Mouse (Mus musculus) megakaryocyte, embryonic 14.5 days (primary cell): ENCODE data around the gene 3110009E18Rik.

Experiments
- FLI1 ChIP-seq: IDR thresholded peaks from 2 replicates; pipeline ENCODE4 v1.6.1; 2012; ENCODE audit warnings: low read length, inconsistent platforms, mixed read lengths
- GATA1 ChIP-seq: IDR thresholded peaks from 3 replicates; pipeline ENCODE4 v1.6.1; 2012; ENCODE audit warnings: mixed read lengths, low read length, inconsistent platforms, borderline replicate concordance

GRCm38 (mm10) chr1:120075507-120075906, 45.5 kb upstream of the 3110009E18Rik start:
- TF ChIP-seq GATA1 = no peak
- no peak for TF ChIP-seq FLI1
